Comparison of ENCODE assay signal across 11 mouse cellular contexts in the genomic region with DNA sequence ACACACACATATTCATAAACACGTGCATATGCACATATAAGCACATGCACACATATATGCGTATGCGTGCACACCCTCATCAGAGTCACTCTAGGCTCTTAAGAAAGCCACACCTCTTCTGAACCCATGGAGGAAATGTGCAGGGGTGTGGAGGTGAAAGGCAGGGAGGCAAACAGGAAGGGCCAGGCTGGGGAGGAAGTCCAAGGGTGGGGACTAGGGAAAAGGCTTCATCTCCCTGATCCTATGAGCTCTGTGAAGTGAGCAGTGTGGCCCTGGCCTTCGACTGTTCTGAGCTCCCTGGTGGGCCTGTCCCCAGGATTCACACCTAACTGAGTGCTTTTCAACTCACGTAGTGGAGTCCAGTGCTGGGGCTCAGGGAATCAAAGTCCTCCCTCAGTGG. TPM values are rescaled to one million over a fixed set of nuclear protein-coding genes. Genes with fewer than 3 reads are reported as not detected.
DNase-seq lines count a peak whose midpoint lies in the region; ATAC-seq and TF ChIP-seq lines count a peak whose summit lies in the region.
"Had no signal": no experiment of that assay in that cellular context is flagged by ENCODE, and none has a peak within 500 bp of the region (broad histone marks: within the 10 kb centered on the region; RNA-seq: fewer than 3 reads in every experiment).

No protein-coding gene starts in this region.

- no peak overlapping the region for H3K27ac ChIP-seq in kidney, embryonic 16.5 days (ENCODE audit: low read length)
- no peak overlapping the region for H3K27ac ChIP-seq in heart, embryonic 16.5 days (ENCODE audit: low read length)
- H3K27ac ChIP-seq in lung, embryonic 14.5 days (ENCODE audit: low read depth), result no peak overlapping the region
- H3K27ac ChIP-seq: hindbrain, embryonic 12.5 days; kidney, embryonic 15.5 days; macrophage had no signal

- H3K4me2 ChIP-seq in kidney, embryonic 16.5 days (replicated peaks; ENCODE audit: low read depth, low read length), result no peak overlapping the region
- no peak overlapping the region for H3K4me2 ChIP-seq in heart, embryonic 16.5 days (ENCODE audit: low read depth, low read length)
- no peak overlapping the region for H3K4me2 ChIP-seq in lung, embryonic 14.5 days
- H3K4me2 ChIP-seq: hindbrain, embryonic 12.5 days; kidney, embryonic 15.5 days had no signal

- H3K4me1 ChIP-seq in kidney, embryonic 16.5 days (ENCODE audit: insufficient read depth, low read length), result peaks cover 5% of the 10 kb centered on the region; the same call in 1 of the 2 replicates
- H3K4me1 ChIP-seq in heart, embryonic 16.5 days (ENCODE audit: control insufficient read depth, insufficient read depth, low read length), result no peaks in the 10 kb centered on the region
- H3K4me1 ChIP-seq in lung, embryonic 14.5 days (ENCODE audit: insufficient read depth), result no peaks in the 10 kb centered on the region
- H3K4me1 ChIP-seq: hindbrain, embryonic 12.5 days had no signal

- H3K9me3 ChIP-seq in kidney, embryonic 16.5 days (ENCODE audit: low read length), result 0 out of 2 replicates have a peak, but pooled peaks cover 3% of the 10 kb centered on the region
- H3K9me3 ChIP-seq in heart, embryonic 16.5 days (replicated peaks; ENCODE audit: control insufficient read depth, low read length), result 0 out of 2 replicates have a peak, but pooled peaks cover 3% of the 10 kb centered on the region
- H3K9me3 ChIP-seq in lung, embryonic 14.5 days (ENCODE audit: low read depth, low read length), result no peaks in the 10 kb centered on the region
- H3K9me3 ChIP-seq: hindbrain, embryonic 12.5 days; kidney, embryonic 15.5 days had no signal

- no peak overlapping the region for H3K4me3 ChIP-seq in kidney, embryonic 16.5 days (ENCODE audit: low read length)
- no peak overlapping the region for H3K4me3 ChIP-seq in heart, embryonic 16.5 days (ENCODE audit: low read length)
- no peak overlapping the region for H3K4me3 ChIP-seq in lung, embryonic 14.5 days (ENCODE audit: low read depth, low read length)
- H3K4me3 ChIP-seq: hindbrain, embryonic 12.5 days; kidney, embryonic 15.5 days had no signal

- no peak overlapping the region for H3K9ac ChIP-seq in kidney, embryonic 16.5 days (replicated peaks; ENCODE audit: low read length)
- H3K9ac ChIP-seq in heart, embryonic 16.5 days (ENCODE audit: low read length), result no peak overlapping the region
- no peak overlapping the region for H3K9ac ChIP-seq in lung, embryonic 14.5 days
- H3K9ac ChIP-seq: hindbrain, embryonic 12.5 days; kidney, embryonic 15.5 days had no signal

- 60% methylated on average over 5 of the region's 5 CpGs for WGBS in kidney, embryonic 16.5 days
- WGBS in heart, embryonic 16.5 days, result 63% methylated on average over 5 of the region's 5 CpGs
- WGBS in lung, embryonic 14.5 days, result 53% methylated on average over 5 of the region's 5 CpGs

- DNase-seq in kidney, postnatal 10 days, result peak; percentile 18
- DNase-seq in lung, embryonic 14.5 days, result peak; percentile 18
- no peak for DNase-seq in layer of hippocampus, postnatal 36 days
- no peak for DNase-seq in adrenal gland, adult 8-10 months
- DNase-seq in urinary bladder, postnatal 36 days (ENCODE audit: low spot score in 2 of 2), result no peak
- DNase-seq: cerebellum, adult 9-11 months had no signal

- no peaks in the 10 kb centered on the region for H3K27me3 ChIP-seq in kidney, embryonic 16.5 days (ENCODE audit: insufficient read depth, low read length)
- H3K27me3 ChIP-seq in heart, embryonic 16.5 days (ENCODE audit: control insufficient read depth, insufficient read depth, low read length), result peaks cover 2% of the 10 kb centered on the region
- no peaks in the 10 kb centered on the region for H3K27me3 ChIP-seq in lung, embryonic 14.5 days (ENCODE audit: insufficient read depth, low read length)

- TF ChIP-seq CTCF in lung, embryonic 14.5 days (IDR thresholded peaks at IDR 0.05; ENCODE audit: low read depth), result no peak

- ATAC-seq in kidney, embryonic 16.5 days (ENCODE audit: low FRiP score, low TSS enrichment), result no peak
- ATAC-seq in heart, embryonic 16.5 days (replicated peaks; ENCODE audit: extremely low read depth, insufficient read depth, low FRiP score), result 0 out of 2 replicates have a peak, but pooled peaks have one; percentile 28
- no peak for ATAC-seq in lung, embryonic 14.5 days (ENCODE audit: insufficient read depth)

- H3K36me3 ChIP-seq in kidney, embryonic 16.5 days (ENCODE audit: insufficient read depth, low read length), result no peaks in the 10 kb centered on the region
- H3K36me3 ChIP-seq in heart, embryonic 16.5 days (ENCODE audit: control insufficient read depth, insufficient read depth), result no peaks in the 10 kb centered on the region
- no peaks in the 10 kb centered on the region for H3K36me3 ChIP-seq in lung, embryonic 14.5 days (ENCODE audit: insufficient read depth)
- H3K36me3 ChIP-seq: hindbrain, embryonic 12.5 days; kidney, embryonic 15.5 days had no signal

RNA-seq across cellular contexts. Expression of a gene that starts 13.6 kb away (rescaled TPM):
- polyA plus RNA-seq in kidney, embryonic 16.5 days (2015; fragmentation: Nextera tagmentation; extraction: Ambion mirVana), result 0.96 and 1.6 TPM in 2 replicates
- polyA plus RNA-seq in heart, embryonic 16.5 days (2015; fragmentation: Nextera tagmentation; extraction: Ambion mirVana), result 0.49 and 0.80 TPM in 2 replicates
- polyA plus RNA-seq in lung, embryonic 14.5 days (2014; fragmentation: Nextera tagmentation; extraction: Ambion mirVana), result 3.3 and 4.7 TPM in 2 replicates
- 100 to 1,000 TPM; 301 to 303 TPM for total RNA-seq in layer of hippocampus, postnatal 36 days (2021)
- 10 to 100 TPM; 32.9 to 54.6 (median 44.5) TPM for total RNA-seq in adrenal gland, adult 8-10 months (2022)
- polyA plus RNA-seq: macrophage had no signal

Comparison
In these comparisons a context has a peak if more than half of its experiments do, and no peak if none do; other contexts are left out.
1. DNase-seq: peak in kidney, postnatal 10 days (single experiment) and lung, embryonic 14.5 days (single experiment); none in layer of hippocampus, postnatal 36 days (0 of 2), adrenal gland, adult 8-10 months (single experiment) and urinary bladder, postnatal 36 days (0 of 2).